Mouse (Mus musculus): ENCODE results near the gene Ift81. TPM values are rescaled to one million over a fixed set of nuclear protein-coding genes. Genes with fewer than 3 reads are reported as not detected.

Ift81 gene
- total RNA-seq, 1 experiment from 2014 or later, result 14.6 TPM

Other genes starting within 250 kb of the Ift81 start
- 38.2 and 42.6 TPM in 2 replicates for gene Gpn3, start 242.6 kb downstream of the Ift81 start, total RNA-seq (2021)
- 31.3 and 32.1 TPM in 2 replicates for gene Fam216a, start 242.2 kb downstream of the Ift81 start, total RNA-seq (2021)
- 218 and 290 TPM in 2 replicates for gene Arpc3, start 222.6 kb downstream of the Ift81 start, total RNA-seq (2021)
- 43.6 and 46.0 TPM in 2 replicates for gene Anapc7, start 192.8 kb downstream of the Ift81 start, total RNA-seq (2021)
- 176 and 179 TPM in 2 replicates for gene Atp2a2, start 112.3 kb downstream of the Ift81 start, total RNA-seq (2021)
- gene P2rx7, start 29.4 kb upstream of the Ift81 start, total RNA-seq (2021), result 3.2 and 3.8 TPM in 2 replicates
- gene P2rx4, start 93.0 kb upstream of the Ift81 start, total RNA-seq (2021), result 37.6 and 41.9 TPM in 2 replicates
- gene Camkk2, start 164.9 kb upstream of the Ift81 start, total RNA-seq (2021), result 25.6 and 27.6 TPM in 2 replicates
- 206 and 209 TPM in 2 replicates for gene Anapc5, start 206.8 kb upstream of the Ift81 start, total RNA-seq (2021)
- gene Rnf34, start 235.5 kb upstream of the Ift81 start, total RNA-seq (2021), result 20.8 and 37.1 TPM in 2 replicates